Mouse (Mus musculus) gastrocnemius, adult 8-10 months (tissue): ENCODE data around the gene Dock8. TPM values are rescaled to one million over a fixed set of nuclear protein-coding genes. Genes with fewer than 3 reads are reported as not detected.

Experiments used
- DNase-seq, 2 experiments: peaks; one replicate each; pipeline ENCODE4 v3.0.0; 2022; ENCODE audit warnings: low spot score in 2 of 2
- total RNA-seq, 4 experiments: library from RNA; stranded (reverse); gene quantifications; 2 replicates each; pipeline ENCODE4 v1.2.4; 2022

Dock8 gene
- total RNA-seq, 4 experiments from 2014 or later = 1.1 to 1.9 (median 1.7) TPM

DNA sequence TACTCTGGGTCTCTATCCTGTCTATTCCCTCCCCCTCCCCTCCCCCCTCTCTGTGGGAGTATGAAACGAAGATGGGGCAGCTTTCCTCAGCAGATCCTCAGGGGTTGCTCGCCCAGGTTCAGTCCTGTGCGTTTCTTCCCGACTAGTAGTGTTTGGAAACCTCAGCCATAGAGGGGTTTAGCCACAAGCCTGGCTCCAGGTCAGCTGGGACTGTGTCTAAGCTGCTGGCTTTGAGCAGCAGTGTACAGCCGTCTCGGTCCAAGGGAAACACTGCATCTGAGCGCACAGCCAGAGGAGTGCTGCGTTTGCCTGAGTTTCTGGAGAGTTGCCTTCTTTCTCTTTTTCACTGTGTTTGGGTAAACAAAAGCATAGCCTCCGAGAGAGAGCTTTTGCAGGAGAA lies 61.0 kb downstream of the Dock8 start:
- no peak for DNase-seq

DNA sequence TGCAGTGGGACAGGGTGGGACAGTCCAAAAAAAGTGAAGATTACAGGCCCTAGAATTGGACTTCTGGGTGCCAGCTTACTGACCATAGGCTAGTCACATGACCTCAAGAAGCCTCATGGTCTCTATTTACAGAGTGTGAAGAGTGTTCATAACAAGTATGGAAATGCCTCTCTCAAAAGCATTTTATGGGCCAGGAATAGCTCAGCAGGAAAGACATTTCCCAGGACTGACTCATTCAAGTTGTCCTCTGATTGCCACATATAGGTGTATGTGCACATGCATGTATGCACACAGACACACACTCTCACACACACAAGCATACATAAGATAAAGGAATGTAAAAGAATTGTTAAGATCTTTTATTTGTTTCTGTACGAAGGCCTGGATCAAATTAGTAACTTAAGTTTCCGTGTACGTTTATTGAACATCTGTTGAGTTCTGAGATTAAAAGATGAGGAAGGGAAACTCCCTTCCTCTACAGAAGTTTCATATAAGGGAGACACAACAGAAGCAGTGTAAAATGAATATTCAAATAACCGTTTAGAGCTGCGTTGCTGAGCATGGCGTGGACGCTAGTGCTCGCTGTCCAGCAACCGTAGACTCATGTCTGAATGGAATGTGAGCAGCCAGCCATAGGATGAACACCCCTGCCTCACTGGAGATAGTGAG lies 63.0 kb downstream of the Dock8 start:
- no peak for DNase-seq

GRCm38 (mm10) chr19:25062857-25063240 lies 63.5 kb downstream of the Dock8 start:
- DNase-seq = no peak

DNA sequence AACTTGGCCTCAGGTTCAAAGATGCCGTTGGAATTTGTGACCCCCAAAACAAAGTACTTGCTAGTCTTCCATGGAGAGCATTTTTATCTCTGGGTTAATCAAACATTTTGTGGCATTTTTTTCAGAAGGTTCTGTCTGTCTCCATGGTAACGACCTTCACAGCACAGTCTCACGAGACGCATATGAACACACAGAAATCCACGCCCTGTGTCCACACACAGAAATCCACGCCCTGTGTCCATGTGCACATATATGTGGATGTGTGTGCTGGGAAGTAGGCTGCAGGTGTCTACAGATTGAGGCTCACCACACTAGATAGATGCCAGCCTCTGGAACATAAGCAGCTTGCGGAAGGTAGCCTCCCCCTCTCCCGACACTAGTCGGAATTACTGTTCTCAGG lies 66.9 kb downstream of the Dock8 start:
- no peak for DNase-seq

DNA sequence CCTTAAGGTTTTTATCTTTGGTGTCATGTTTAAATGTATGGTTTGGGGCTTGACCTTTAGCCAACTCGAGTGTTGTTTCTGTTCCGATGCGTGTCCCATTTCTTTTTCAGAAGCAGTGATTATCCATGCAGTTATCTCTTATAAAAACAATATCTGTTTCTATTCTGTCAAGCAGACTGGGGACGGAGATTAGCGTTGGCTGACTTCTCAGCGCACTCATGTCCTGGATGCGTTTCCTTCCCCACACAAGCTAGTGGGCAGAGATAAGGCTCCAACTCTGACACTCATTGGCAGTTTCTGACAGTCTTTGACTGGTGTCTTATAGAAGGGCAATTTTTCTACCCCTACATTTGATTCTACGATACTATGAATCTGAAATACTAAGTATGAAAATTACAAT lies 69.2 kb downstream of the Dock8 start:
- DNase-seq = no peak

GRCm38 (mm10) chr19:25072521-25072920 lies 73.2 kb downstream of the Dock8 start:
- no peak for DNase-seq

DNA sequence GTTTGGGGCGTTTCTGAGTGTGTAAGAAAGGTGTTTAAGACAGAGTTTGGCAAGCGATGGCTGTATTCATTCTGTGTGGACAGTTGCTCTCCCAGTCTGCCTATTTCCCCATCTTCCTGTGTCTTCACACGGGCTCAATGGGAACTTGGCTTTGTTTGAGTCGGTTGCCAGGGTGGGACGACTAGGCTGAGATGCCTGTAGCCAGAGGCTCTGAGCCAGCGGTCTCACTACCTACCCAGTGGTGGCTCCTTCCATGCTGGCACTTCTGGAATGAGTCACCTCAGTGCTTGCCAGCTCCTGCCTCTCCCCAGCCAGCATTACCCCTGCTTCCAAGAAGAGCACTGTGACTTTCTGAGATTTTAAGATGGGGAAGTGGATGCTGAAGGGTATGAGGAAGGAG lies 75.4 kb downstream of the Dock8 start:
- no peak for DNase-seq

- DNase-seq = no peak
Observed at GRCm38 (mm10) chr19:25077636-25078035, 78.3 kb downstream of the Dock8 start.

- no peak for DNase-seq
Observed at GRCm38 (mm10) chr19:25078130-25078529, 78.8 kb downstream of the Dock8 start.

DNA sequence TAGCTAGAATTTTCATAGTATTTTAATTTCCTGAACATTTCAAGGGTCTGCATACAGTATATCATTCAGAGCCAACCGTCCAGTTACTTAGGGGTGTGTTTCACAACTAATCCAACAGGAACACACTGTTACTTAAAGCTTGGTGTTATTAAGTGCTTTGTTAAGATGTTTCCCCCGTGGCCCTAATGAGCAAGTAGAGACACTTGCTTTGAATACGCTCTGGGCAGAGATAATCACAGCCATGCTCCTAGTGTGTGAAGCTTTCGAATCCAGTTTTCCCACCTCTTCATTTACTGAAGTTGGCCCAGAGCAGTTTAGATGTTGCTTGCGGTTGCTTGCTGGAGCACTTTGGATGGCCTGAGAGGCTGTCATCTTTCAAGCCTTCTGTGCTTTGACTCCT lies 80.8 kb downstream of the Dock8 start:
- no peak for DNase-seq

DNA sequence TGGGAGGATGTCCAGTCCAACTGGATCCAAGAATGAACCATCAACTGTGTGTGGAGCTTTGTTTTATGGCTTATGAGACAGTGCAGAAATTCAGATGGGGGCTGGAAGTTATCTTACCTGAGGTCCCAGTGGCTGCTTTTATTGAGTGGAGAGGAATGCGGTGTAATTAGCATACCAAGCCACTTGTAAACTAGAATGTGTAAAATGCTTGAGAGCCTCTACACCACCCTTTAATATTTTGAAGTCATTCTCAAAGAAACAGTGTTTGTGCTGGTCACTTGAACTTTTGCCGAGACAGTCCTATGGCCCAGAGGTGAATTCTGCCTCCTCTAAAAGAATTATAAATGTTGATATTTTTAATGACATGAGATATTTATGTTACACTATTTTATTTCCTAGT lies 83.5 kb downstream of the Dock8 start:
- no peak for DNase-seq

GRCm38 (mm10) chr19:25087181-25087580 lies 87.8 kb downstream of the Dock8 start:
- no peak for DNase-seq

DNA sequence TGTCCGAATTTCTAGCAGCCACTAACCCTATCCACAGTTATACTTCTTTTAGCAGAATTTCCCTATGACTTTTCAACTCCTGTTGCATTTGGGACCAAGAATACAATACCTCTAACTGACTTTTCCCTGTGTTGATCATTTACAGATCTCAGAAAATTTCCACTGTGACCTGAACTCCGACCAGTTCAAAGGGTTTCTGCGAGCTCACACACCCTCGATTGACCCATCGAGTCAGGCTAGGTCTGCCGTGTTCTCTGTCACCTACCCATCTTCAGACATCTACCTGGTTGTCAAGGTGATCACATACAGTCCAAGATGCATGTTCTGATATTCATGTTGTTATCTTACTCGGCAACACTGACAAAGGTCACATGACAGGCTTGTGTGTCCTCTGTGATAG lies 90.4 kb downstream of the Dock8 start:
- DNase-seq = no peak

GRCm38 (mm10) chr19:25095135-25095534 lies 95.8 kb downstream of the Dock8 start:
- DNase-seq = no peak

- no peak for DNase-seq
Observed at GRCm38 (mm10) chr19:25096316-25096715, 97.0 kb downstream of the Dock8 start.

DNA sequence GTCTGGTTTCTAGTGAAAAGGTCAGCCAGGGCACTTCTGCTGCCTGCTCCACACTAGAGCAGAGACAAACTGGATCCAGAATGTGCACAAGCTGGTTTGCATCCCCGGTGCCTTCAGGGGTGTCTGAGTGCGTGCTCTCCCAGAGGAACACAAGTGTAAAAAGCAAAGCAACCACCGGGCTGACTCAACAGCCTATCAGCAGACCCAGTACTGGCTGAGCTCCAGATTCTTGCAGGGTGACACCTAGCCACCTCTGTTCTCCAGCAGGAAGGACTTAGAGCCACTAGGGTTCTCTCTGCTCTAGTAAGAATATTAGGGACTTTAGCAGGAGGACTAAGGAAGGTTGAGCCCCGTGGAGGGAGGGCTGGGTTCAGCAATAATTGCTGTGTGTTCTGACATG lies 97.7 kb downstream of the Dock8 start:
- DNase-seq = no peak

GRCm38 (mm10) chr19:25097506-25097905 lies 98.2 kb downstream of the Dock8 start:
- no peak for DNase-seq

DNA sequence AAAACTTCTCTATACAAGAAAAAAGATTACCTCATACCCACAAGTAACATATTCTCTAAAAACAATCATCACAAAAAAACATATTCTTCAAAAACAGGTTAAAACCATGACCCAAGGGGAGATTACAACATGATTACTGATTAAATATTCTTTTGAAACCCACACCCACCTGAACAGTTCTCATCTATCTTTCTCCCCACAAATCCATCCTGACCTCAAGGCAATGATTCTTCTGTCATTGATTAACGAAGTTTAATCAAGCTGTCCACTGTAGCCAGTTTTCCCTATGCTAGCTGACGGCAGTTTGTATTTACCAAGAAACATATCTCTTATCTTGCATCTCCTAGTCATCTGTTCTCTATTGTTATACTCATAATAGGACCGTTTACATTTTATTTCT lies 98.6 kb downstream of the Dock8 start:
- DNase-seq = no peak

GRCm38 (mm10) chr19:25098941-25099340 lies 99.6 kb downstream of the Dock8 start:
- DNase-seq = no peak

DNA sequence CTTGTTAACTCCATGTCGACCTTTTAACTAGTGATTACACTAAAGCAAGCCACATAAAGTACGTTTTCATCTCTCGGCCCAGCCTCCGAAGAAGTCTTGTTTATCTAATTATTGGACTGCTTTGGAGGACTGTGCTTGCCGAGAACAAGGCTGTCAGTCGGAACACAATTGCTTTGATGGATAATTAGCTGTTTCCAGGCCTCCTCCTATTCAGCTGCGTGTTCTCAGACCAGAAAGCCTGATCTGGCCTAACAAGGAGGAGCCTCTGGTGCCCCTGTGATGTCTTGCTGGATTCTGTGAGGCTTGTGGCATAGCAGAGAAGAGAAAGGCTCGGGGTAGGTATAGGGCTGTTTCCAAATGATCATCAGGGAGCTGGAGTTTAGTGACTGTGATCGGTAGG lies 106.3 kb downstream of the Dock8 start:
- no peak for DNase-seq

GRCm38 (mm10) chr19:25106315-25106714 lies 107.0 kb downstream of the Dock8 start:
- DNase-seq = no peak

DNA sequence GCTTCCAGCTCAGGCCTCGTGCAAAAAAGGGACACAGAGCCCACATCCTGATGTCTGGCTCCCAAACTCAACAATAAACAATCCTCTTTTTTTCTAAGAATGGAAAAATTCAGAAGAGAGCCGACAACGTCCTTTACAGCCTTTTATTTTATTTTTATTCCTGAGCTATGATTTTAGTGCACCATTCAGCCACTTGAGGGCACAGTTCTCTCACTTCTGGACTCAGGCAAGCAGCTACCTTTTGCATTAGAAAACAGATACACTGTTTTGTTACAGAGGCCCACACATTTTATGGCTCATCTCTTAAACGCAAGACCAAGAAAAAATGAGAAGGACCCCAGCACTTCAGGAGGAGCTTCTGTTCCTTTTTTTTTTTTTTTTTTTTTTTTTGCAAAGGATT lies 108.1 kb downstream of the Dock8 start:
- no peak for DNase-seq

- no peak for DNase-seq
Observed at GRCm38 (mm10) chr19:25111591-25112233, 112.4 kb downstream of the Dock8 start.
